Comparison of ENCODE assay signal across 13 mouse cellular contexts in genomic region chr16:44212703-44213102, GRCm38 (mm10).
"Had no signal": no experiment of that assay in that cellular context is flagged by ENCODE, and none has a peak within 500 bp of the region (broad histone marks: within the 10 kb centered on the region; RNA-seq: fewer than 3 reads in every experiment).

No protein-coding gene starts in this region.

- H3K4me1 ChIP-seq: limb, embryonic 12.5 days; lung, embryonic 15.5 days; midbrain, embryonic 13.5 days had no signal

- DNase-seq: kidney, adult 8-10 months; kidney, postnatal 36 days; liver; liver, embryonic 13.5 days; liver, postnatal 0 days; lung, postnatal 14 days; right cerebral cortex, adult 18-20 months; right cerebral cortex, postnatal 4 days; thymus, postnatal 4 days had no signal

- H3K9me3 ChIP-seq: limb, embryonic 12.5 days; liver, embryonic 13.5 days; lung, embryonic 15.5 days; midbrain, embryonic 13.5 days had no signal

- H3K27ac ChIP-seq: limb, embryonic 12.5 days; liver, embryonic 13.5 days; lung, embryonic 15.5 days; midbrain, embryonic 13.5 days; stomach, postnatal 0 days had no signal

- H3K27me3 ChIP-seq: limb, embryonic 12.5 days; liver, embryonic 13.5 days; lung, embryonic 15.5 days; midbrain, embryonic 13.5 days had no signal

- H3K4me3 ChIP-seq: limb, embryonic 12.5 days; liver, embryonic 13.5 days; lung, embryonic 15.5 days; midbrain, embryonic 13.5 days had no signal
